8 mouse cellular contexts compared by ENCODE assay signal in genomic region chr12:26469098-26470041, GRCm38 (mm10). TPM values are rescaled to one million over a fixed set of nuclear protein-coding genes. Genes with fewer than 3 reads are reported as not detected.
DNase-seq lines count a peak whose midpoint lies in the region; ATAC-seq lines count a peak whose summit lies in the region.

Cmpk2 (plus strand) TSS chr12:26469204.

- H3K4me3 ChIP-seq in intestine, embryonic 16.5 days (ENCODE audit: low read length) = peak within 1 kb of the TSS; percentile 75

- no peaks in the 10 kb centered on the region for H3K36me3 ChIP-seq in intestine, embryonic 16.5 days (ENCODE audit: control insufficient read depth, insufficient read depth, low read length)

- H3K9me3 ChIP-seq in intestine, embryonic 16.5 days (ENCODE audit: control insufficient read depth, low read length) = no peaks in the 10 kb centered on the region

- H3K9ac ChIP-seq in intestine, embryonic 16.5 days (ENCODE audit: low read depth, low read length) = peak within 1 kb of the TSS; percentile 85

- peaks cover 3% of the 10 kb centered on the region; the same call in 1 of the 2 replicates for H3K4me1 ChIP-seq in intestine, embryonic 16.5 days (ENCODE audit: control insufficient read depth, insufficient read depth, low read length)

- H3K4me2 ChIP-seq in intestine, embryonic 16.5 days (ENCODE audit: low read depth, low read length) = peak within 1 kb of the TSS; percentile 96

- peak; percentile 94 for DNase-seq in adrenal gland, adult 2 months
- peak; percentile 46 for DNase-seq in embryo, embryonic 11.5 days (ENCODE audit: low read depth, low spot score)
- peak; percentile 66 to 85 for DNase-seq in gastrocnemius, postnatal 36 days
- DNase-seq in left cerebral cortex, postnatal 25 days (ENCODE audit: low spot score in 2 of 2) = peak; percentile 93
- DNase-seq in mesoderm, embryonic 11.5 days (ENCODE audit: low read depth, low spot score) = peak; percentile 78
- DNase-seq in right cerebral cortex, postnatal 25 days = peak; percentile 90
- DNase-seq in urinary bladder, postnatal 36 days (ENCODE audit: low spot score in 2 of 2) = peak; percentile 71 to 80

- under 1% methylated on average over 63 of the region's 69 CpGs for WGBS in intestine, embryonic 16.5 days

- ATAC-seq in intestine, embryonic 16.5 days = peak; percentile 85

- intact Hi-C loops in gastrocnemius, postnatal 36 days (cut with DNase I) = no loop called here
- intact Hi-C loops in left cerebral cortex, postnatal 25 days (cut with DNase I) = no loop called here

- H3K27me3 ChIP-seq in intestine, embryonic 16.5 days (replicated peaks; ENCODE audit: control insufficient read depth, insufficient read depth, low read length) = no peaks in the 10 kb centered on the region

- H3K27ac ChIP-seq in intestine, embryonic 16.5 days (ENCODE audit: low read length) = peak within 1 kb of the TSS; percentile 84

RNA-seq across cellular contexts. Expression of gene Cmpk2, which starts in this region (rescaled TPM):
- total RNA-seq in adrenal gland, adult 2 months (2021) = 10 to 100 TPM; 11.1 to 19.5 TPM
- polyA plus RNA-seq in adrenal gland, adult 2 months (2012; rRNA removed) = 19.3 and 20.4 TPM in 2 replicates
- 1 to 10 TPM; 1.7 to 2.1 TPM for total RNA-seq in gastrocnemius, postnatal 36 days (2021)
- 4.4 and 5.5 TPM in 2 replicates for polyA plus RNA-seq in intestine, embryonic 16.5 days (2015; fragmentation: Nextera tagmentation; extraction: Ambion mirVana)
- 10 to 100 TPM; 20.2 to 21.1 TPM for total RNA-seq in left cerebral cortex, postnatal 25 days (2021)

Comparison
In these comparisons a context has a peak if more than half of its experiments do, and no peak if none do; other contexts are left out.
1. Peak in every context shown above with its lines: DNase-seq, ATAC-seq, H3K4me3 ChIP-seq and H3K27ac ChIP-seq.